Mouse (Mus musculus) frontal cortex, postnatal 14 days (tissue): Measurements from ENCODE around the gene Olfr740.

Source experiments
- DNase-seq, 2 experiments: peaks; one replicate each; pipeline ENCODE4 v3.0.0; 2022; ENCODE audit warnings: low spot score in 2 of 2

The Olfr740 gene

DNA sequence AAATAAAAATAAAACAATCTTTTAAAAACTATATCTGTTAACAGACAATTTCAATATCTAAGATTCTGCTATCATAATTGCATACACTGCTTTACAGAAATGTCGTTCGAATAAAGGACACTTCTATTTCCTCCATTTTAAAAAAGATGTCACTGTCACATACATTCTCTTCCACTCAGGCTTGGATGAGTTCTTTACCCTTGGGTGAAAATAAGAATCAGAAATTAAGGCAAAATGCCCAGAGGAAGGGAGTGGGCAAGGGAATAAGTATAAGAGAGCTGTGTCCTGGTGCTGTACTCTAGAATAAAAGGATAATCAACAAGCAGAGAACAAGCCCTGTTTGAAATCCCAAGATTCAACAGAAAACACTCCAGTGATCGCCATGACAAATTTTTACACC is at the start of gene Olfr740:
TSS of gene Olfr740 (plus strand) at position 301 of the 400 bp plus-strand sequence.
- DNase-seq = no peak

DNA sequence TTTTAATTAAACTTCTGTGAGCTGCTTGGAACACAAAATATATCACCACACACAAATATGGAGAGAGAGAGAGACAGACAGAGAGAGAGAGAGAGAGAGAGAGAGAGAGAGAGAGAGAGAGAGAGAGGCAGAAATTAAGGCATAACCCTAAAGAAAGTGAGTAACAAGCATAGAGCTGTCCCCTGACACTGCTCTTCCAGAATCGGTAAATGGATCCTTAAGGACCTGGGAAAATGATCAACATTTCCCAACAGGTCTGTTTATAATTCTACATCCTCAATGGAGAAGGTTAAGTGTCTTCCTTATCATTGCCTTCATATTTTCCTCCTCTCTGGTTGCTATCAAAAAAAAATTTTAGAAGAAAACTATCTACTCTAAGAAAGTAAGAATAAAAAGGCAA is 38.1 kb upstream of the Olfr740 start, which contains the start of gene Olfr738:
TSS of gene Olfr738 (plus strand) at position 301 of the 400 bp plus-strand sequence.
- no peak for DNase-seq

DNA sequence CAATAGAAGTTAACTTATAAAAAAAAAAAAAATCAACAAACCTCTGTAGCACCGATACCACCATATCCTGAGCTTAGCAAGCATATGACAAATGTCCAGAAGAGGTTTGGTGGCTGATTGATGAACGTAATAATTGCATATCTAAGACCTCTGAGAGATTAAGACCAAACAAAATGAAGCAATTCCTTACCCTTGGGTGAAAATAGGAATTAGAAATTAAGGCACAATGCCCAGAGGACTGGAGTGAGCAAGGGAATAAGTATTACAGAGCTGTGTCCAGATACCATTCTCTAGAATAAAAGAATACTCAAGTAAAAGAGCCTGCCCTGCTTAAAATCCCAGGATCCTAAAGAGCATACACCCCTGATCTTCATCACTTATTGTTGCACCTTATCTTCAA is 27.0 kb upstream of the Olfr740 start, which contains the start of gene Olfr739:
TSS of gene Olfr739 (plus strand) at position 301 of the 400 bp plus-strand sequence.
- no peak for DNase-seq

DNA sequence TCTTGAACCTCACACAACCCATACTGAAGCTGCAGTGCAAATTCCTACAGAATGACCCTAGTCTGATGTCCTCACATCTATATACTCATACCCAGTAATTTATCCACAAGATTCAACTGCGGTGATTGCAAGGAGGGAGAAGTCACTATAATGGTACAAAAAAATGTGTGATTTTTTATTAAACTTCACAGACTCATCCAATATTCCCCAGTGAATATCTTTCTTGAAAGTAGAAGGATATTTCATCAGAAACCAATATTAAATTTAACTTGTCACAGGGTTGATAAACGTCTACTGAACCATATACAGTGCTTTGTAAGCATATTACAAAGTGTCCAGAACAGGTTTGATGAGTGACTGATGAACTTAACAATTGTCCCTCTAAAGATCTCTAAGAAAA is 27.1 kb downstream of the Olfr740 start, which contains the start of gene Olfr741:
TSS of gene Olfr741 (plus strand) at position 301 of the 400 bp plus-strand sequence.
- no peak for DNase-seq

DNA sequence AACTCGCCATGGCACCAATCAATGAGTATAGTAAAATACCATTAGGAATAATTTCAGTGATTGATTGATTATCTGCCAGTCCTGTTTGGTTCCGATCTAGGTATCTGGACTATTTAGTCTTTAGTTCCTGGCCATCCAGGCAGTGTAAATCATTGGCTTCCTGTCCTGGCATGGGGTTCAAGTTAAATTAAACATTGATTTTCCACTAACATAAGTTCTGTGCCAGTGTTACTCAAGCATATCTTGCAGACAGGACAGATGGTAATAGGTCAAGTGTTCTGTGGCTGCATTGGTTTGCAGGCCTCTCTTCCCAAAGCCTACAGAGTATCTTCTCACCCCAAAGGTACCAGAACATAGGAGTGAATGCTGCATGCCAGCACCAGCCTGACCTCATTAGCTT is 33.1 kb downstream of the Olfr740 start:
- DNase-seq = no peak

DNA sequence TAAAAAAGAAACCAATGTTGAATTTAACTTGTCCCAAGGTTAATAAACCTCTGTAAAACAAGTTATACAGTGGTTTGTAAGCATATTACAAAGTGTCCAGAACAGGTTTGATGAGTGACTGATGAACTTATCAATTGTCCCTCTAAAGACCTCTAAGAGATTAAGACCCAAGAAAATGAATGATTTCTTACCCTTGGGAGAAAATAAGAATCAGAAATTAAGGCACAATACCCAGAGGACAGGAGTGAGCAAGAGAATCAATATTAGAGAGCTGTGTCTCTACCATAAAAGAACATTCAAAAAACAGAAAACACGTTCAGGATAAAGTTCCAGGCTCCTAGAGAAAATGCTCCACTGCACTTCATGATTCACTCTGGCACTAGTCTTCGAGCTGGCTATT is 58.0 kb downstream of the Olfr740 start, which contains the start of gene Olfr742:
TSS of gene Olfr742 (plus strand) at position 301 of the 400 bp plus-strand sequence.
- DNase-seq = no peak
